Mouse (Mus musculus) c-Kit-positive CD71-positive TER-119-positive erythroid progenitor cells, embryonic 14.5 days (primary cell): ENCODE measurements around the gene Slc23a2.

Experiments used
- DNase-seq: peaks from one replicate; pipeline ENCODE4 v3.0.0-alpha.2; 2013; ENCODE audit warnings: low spot score

The Slc23a2 gene

GRCm38 (mm10) chr2:132098365-132098764 lies 46.5 kb downstream of the Slc23a2 start:
- no peak for DNase-seq

DNA sequence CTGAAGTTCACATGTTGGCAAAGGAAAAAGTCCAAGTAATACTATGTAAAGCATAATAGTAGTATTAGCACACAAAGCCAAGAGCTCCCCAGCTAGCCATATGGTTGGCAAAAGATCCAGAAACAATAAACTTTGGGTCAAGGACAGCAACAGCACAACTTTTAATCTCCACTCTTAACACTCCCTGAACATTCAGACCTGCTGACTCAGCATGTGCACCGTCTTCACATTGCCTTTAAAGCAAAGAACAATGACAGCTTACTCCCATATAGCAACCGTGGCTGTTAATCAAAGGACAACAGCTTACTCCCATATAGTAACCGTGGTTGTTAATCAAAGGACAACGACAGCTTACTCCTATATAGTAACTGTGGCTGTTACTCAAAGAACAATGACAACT lies 48.3 kb downstream of the Slc23a2 start:
- no peak for DNase-seq

DNA sequence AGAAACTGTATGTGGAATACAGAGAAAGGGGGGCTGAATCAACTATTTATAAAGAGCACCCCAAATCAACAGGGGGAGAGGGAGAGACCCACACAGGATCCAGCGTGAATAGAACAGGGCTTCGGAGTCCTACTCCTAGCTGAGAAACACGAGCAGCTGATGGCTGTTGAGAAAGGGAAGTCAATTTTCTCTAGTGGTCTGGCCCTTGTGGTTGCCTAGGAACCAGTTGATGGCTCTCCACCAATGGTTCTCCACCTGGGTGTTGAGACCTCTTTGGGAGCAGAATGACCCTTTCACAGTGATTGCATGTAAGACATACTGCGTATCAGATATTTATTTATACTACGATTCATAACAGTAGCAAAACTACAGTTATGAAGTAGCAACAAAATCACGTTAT lies 49.1 kb downstream of the Slc23a2 start:
- no peak for DNase-seq

GRCm38 (mm10) chr2:132094441-132095230 lies 50.3 kb downstream of the Slc23a2 start:
- DNase-seq, result no peak

- DNase-seq, result no peak
Observed at GRCm38 (mm10) chr2:132093739-132094138, 51.2 kb downstream of the Slc23a2 start.

DNA sequence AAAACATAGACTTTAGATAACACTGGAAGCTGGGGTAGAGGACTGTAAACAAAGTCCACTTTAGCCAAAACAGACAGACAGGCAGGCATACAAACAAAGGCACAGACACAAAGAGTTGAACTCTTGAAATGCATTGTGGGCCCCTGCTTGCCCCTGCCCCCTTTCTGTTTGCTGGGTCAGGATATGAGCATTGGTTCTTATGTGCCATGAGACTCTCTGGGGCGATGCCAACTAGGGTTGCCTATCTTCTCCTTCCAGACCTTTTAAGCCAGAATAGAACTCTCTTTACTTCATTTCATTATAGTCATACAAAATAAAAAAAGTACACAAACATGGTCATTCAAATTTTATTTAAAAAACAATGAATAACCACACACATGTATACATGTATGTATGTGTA lies 51.6 kb downstream of the Slc23a2 start:
- no peak for DNase-seq

DNA sequence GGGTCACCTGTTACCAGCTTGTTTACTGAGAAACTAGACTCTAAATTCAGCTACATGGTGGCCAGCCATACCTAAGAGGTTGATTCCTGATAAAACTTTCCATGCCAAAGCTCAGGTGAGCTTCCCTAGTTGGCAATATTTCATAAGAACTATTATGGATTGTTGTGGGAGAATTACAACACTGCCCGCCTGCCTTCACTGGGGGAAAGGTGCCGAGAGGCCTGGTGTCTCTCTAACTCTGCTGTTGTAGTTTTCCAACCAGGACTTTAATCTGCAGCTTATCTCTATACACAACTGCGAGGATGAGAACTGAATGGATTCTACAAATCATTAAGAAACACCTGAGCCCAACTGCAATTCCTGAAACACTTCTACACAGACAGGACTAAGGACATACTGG lies 52.2 kb downstream of the Slc23a2 start:
- no peak for DNase-seq

GRCm38 (mm10) chr2:132091749-132092148 lies 53.2 kb downstream of the Slc23a2 start:
- no peak for DNase-seq

DNA sequence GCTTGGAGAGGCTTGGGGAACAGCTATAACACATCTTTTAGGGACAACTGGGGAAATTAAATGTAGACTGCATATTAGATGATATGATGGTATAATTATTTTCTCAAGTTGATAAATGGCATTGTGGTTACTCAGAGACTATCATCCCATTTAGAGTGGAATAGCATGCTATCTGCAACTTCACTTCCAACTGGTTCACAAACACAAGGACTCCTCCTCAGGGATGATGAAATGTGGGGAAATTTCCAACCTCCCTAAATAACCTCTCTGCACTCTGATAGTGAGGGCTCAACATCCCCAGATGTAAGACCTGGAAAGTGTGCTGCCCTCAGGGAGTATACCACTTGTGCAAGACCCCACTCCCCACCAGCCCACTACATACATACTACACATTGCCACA lies 60.1 kb downstream of the Slc23a2 start:
- no peak for DNase-seq

- DNase-seq, result no peak
Observed at GRCm38 (mm10) chr2:132084396-132084795, 60.5 kb downstream of the Slc23a2 start.

DNA sequence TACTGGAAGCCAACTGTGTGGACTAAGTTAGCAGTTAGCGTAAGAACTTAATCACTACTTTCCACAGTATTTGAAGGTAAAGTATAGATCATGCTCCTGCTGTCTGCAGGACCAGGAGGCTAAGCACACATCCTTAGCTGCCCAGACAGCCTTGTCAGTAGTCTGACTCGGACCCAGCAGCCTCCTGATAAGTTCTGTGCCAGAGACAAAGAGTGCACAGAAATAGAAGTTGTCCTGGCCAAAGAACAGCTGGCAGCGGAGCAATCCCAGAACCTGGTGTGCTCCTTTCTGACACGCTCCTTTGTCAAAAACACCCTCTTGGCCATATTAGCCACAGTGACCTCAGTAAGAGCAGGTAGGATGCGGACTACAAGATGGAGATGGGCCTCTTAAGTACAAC lies 65.8 kb downstream of the Slc23a2 start:
- DNase-seq, result no peak

DNA sequence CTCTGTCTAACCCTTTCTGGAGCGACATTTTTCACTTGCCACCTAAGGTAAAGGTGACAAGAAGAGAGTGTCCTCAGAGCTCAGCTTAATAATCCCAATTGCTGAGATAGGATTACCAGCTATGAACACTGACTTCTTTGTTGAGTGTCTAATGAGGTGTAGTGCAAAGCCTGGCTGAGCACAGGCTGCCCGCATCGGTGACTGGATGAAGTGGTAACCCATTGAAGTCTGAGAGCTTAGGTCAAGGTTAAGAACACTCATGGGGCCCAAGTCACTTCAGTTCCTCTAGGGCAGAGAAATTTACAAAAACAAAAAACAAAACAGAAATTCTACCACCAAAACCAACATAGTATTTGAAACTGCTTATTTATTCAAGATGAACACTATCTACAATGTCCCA lies 71.9 kb downstream of the Slc23a2 start:
- no peak for DNase-seq

DNA sequence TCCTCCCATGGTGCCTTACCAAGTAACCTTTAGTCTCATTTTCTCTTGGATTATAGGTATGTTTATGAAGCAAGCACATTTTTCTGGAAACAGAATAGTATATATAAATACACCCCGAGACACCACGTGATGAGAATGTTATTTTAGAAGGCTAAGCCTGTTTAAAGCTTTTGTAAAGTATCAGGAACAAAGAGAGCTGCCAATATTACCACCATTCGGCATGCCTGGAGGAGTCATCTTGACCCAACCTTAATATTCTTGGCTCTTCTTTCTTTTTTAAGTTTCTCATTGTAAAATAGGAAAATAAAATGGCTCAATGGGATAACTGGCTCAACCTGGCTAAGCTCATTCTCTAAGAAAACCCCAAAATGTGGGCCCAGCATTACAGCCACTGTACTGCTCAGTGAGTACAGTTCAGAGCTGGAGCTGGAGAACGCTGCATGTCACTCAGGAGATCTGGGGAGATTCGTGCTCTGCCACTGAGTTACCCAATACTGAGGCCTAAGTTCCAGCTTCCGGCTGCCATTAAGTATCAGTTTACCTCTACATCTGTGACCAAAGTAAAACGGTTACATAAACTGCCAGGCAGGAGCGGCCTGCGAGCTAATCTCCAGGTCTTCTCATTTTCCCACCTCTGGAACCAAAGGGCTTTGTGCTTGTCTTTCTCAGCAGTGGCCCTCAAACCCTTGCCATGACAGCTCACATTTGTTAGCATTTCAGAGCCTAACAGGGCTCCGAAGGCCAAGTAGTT lies 74.7 kb downstream of the Slc23a2 start:
- DNase-seq, result no peak

- no peak for DNase-seq
Observed at GRCm38 (mm10) chr2:132064185-132064831, 80.6 kb downstream of the Slc23a2 start.

DNA sequence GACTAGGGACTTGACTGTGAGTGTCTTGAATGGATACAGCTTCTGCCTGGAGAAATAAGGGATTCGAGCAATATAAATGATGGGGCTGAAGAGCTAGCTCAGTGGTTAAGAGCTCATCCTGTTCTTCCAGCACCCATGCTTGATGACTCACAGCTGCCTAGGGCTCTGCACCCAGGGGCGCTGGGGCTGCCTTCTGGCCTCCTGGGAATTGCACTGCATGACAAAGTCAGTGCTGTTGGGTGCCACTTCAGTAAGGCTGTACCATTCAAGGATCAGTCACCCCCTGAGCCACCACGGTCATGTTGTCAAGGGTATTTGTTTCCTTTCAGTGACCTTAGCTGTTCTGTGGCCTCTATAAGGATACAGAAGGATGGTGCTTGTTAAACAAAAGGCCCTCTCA lies 81.1 kb downstream of the Slc23a2 start:
- no peak for DNase-seq

DNA sequence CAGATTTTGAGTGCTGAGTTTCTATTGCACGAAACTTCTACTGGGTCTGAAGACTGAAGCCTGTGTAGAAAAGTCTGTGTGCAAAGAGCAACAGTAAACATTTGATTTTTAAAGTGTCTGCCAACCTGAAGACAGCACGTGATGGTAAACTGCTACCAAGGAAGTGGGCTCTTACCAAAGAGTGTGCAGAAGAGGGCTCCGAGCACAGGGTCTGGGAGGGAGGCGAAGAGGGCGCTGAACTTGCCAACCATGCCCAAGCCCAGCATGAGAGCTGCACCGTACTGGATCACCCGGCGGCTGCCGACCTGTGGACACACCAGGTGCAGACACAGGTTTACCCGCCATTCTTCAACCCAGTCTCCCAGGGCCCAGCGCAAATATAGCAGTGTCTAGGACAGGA lies 83.0 kb downstream of the Slc23a2 start:
- no peak for DNase-seq

GRCm38 (mm10) chr2:132059919-132060318 lies 85.0 kb downstream of the Slc23a2 start:
- no peak for DNase-seq

DNA sequence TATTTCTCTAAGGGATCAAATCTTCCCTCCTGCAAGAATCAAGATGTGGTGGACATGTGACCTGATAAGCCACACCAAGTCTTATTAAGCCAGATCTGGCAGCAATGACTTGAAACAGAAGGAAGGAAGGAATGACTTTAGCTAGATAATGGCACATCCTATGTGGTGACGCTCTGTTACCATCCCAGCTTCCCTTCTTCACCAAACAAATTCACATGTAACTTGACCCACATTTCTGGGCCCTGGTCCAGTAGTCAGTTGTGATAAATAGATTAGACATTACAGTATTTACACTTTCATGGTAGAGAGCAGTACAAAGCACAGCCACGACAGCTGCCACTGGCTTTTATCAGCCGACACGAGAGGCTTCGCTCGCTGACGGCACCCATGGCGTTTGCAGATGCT lies 89.6 kb downstream of the Slc23a2 start:
- DNase-seq, result no peak

DNA sequence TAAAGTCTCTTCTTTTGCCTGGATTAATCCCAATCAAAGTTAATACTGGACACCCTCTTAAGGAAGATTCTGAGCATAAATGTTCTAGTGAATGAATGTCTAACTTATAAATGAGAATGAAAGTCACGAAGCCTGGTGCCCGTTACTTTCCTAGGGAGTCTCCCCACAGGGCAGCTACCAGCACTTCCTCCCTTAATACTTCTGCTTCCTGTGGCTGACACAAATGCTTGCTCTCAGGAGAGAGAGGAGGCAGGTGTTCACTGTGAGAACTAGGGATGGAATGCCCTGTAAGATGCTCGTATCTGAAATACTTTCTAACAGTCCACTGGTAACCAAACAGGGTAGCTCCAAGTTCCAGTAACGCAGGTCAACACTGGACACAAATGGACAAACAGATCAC lies 91.1 kb downstream of the Slc23a2 start:
- DNase-seq, result no peak

DNA sequence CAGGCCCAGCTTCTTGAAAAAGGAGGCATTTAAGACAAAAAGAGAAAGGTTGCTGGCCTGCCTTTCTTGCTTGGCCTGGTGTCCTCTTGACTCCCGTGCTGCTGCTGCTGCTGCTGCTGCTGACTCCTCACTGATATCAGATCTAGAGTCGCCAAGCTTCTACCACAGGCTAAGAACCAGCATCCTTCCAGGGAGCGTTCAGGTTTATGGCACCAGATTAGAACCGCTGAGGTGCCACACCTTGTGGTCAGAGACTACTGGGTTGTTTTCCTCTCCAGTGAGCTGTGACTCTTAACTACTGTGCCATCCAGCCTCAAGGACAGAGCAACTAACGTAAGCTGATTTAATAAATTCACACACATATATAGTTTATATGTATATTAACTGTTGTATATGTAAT lies 93.1 kb downstream of the Slc23a2 start:
- no peak for DNase-seq

DNA sequence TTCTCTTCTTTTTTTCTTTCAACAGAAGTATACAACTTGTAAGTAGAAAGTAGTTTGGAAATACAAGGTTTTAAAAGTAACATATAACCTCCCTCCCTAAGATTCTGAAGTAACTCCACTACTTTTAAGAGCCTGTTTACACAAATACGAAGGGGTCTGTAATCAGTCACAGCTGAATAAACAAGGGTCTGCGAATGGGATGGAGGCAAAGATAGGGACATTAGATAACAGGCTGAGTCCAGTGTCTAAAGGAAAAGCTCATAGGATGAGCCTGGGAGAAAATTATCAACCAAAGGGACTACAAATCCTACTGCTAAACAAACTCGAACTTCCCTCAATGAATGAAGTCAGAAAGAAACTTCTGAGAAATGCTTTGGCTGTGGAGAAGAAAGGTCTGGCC lies 95.0 kb downstream of the Slc23a2 start:
- no peak for DNase-seq

DNA sequence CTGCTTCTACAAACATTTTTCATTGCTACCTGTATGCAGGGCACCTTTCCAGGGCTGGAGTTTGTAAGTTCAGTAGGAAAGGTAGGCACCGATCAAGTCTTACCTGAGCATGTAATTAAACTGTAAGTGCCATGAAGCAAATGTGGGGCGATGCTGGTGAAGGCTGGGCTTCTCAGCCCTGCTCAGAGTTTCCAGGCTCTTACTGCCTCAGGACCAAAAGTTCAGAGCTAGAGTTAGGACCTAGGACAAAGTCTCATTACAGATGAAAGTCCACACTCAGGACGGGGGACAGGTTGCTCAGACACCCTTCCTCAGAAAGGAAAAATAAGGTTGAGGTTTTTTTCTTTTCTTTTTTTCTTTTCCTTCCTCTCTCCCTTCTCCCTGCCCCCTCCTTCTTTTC lies 95.4 kb downstream of the Slc23a2 start:
- no peak for DNase-seq

DNA sequence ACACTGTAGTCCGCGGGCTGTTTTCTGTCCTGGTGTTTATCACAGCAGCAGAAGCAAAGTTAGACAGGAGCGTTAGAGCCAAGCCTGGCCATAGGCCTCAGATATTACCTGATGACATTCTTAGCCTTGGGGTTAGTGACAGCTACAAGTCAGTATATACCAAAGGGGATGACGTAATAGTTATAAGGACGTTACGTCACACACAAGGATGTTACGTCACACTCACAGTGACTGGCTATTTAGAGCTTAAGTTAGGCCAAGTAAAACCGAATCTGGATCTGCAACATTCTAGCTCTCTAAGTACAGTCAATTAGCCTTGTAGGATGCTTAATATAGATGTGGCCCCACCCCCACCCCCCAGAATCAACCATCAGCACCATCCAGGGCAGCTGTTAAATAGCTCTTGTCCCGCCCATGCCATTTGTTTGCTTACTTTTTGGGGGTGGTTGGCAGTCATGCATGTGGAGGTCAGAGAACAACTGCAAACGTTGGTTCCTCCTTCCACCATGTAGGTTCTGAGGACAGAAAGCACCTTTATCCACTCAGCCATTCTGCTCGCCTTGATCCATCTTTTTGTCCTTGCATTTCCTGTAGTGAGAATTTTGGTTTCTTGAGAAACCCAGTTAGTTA lies 96.7 kb downstream of the Slc23a2 start:
- no peak for DNase-seq
